Mouse (Mus musculus) cerebellum, adult 9-10 months (tissue): ENCODE measurements at regions not wholly inside any gene's neighbourhood (a gene's known extent, or its start where the extent isn't known, plus 50 kb on each side); places are given as distances from the start of the nearest gene placed in this dataset.
"Not testable (repeated sequence)": the region's sequence is repeated elsewhere in the genome, so short reads cannot be mapped to it uniquely, and the experiment has no call there.

ENCODE experiments used
- DNase-seq: peaks from one replicate; pipeline ENCODE4 v3.0.0; 2022

GRCm38 (mm10) chr13:68167826-68168225 is 304.7 kb downstream of the BC048507 start:
- DNase-seq, result peak; percentile 18

DNA sequence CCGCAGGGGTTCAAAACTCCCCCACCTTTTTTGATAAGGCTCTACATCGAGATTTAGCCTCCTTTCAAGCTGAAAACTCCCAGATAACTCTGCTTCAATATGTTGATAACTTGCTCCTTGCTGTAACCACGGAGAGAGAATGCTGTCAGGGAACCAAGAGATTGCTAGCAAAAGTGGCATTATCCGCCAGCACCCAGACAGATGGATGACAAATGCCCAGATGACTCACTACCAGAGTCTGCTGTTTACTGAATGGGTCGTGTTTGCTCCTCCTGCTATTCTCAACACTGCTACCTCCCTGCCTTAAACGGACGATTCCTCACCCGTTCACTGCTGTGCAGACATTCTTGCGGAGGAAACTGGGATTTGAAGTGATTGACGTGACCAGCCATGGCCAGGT is 310.3 kb downstream of the BC048507 start:
- DNase-seq, result not testable (repeated sequence)
